Mouse (Mus musculus): Measurements from ENCODE around the gene Slc29a1.

- no peak for TF ChIP-seq CTCF (IDR thresholded peaks at IDR 0.05; ENCODE audit: low read depth)
- TF ChIP-seq EP300 (optimal IDR thresholded peaks at IDR 0.05), result no peak
These were observed 28.8 kb upstream of the Slc29a1 start for GRCm38 (mm10) chr17:45628160-45628559.

Measured in stomach, postnatal 0 days (tissue).